Mouse (Mus musculus): ENCODE data around the gene Gata2.

Gata2 gene

GRCm38 (mm10) chr6:88194053-88194977, 624 bp downstream of the Gata2 start:
- ATAC-seq (ENCODE audit: insufficient number of reproducible peaks, low FRiP score, low TSS enrichment): no peak

DNA sequence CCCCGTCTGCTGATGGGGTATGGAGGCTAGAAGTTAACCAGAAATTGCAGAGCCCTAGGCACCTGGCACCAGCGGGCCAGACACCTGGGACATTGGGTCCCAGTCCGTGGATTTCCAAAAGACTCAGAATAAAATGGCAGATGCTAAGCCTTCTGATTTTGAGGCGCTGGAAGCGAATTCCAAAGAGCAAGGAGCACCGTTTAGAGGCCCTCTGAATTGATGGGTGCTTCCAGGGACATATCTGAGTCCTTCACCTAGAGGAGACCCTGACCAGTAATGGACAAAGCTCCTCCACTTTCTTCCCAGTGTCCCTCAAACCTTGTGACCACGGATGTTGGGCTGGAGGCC, 1.3 kb downstream of the Gata2 start:
- ATAC-seq (ENCODE audit: insufficient number of reproducible peaks, low FRiP score, low TSS enrichment): no peak

DNA sequence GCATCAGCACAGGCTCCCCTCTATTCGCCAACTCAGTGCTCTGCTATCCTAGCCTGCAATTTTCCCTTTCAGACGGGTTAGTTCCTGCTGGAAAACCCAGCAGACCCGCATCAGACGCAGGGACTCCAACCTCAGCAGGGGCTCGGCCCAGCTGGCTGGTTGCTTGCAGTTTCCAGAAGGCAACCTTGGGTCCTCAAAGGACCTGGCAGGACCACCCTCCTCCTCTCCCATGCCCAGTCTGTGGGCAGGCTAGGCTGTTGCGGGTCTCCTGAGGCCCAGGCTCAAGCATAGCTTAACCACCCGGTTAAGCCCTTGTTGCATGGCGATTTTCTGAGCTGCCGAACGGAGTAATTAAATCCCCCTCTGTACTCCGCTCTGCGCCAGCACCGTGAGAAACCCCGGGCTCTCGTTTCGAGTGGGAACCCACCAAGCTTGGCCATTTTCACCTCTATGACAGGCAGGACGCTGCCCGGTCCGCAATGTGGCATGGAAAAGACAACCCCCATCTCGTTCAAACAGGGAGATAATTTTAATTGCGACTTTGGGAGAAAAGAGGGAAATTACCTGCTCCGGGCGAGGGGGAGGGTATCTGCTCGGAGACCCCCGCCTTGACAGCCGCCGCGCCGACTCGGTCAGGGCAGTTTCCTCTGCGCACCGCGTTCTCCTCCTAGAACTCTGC, 2.5 kb downstream of the Gata2 start:
- no peak for ATAC-seq (ENCODE audit: insufficient number of reproducible peaks, low FRiP score, low TSS enrichment)

- no peak for ATAC-seq (ENCODE audit: insufficient number of reproducible peaks, low FRiP score, low TSS enrichment)
Measured at GRCm38 (mm10) chr6:88196733-88197312, 3.1 kb downstream of the Gata2 start.

GRCm38 (mm10) chr6:88197313-88198069, 3.8 kb downstream of the Gata2 start:
- no peak for ATAC-seq (ENCODE audit: insufficient number of reproducible peaks, low FRiP score, low TSS enrichment)

GRCm38 (mm10) chr6:88198070-88198940, 4.6 kb downstream of the Gata2 start:
- no peak for ATAC-seq (ENCODE audit: insufficient number of reproducible peaks, low FRiP score, low TSS enrichment)

DNA sequence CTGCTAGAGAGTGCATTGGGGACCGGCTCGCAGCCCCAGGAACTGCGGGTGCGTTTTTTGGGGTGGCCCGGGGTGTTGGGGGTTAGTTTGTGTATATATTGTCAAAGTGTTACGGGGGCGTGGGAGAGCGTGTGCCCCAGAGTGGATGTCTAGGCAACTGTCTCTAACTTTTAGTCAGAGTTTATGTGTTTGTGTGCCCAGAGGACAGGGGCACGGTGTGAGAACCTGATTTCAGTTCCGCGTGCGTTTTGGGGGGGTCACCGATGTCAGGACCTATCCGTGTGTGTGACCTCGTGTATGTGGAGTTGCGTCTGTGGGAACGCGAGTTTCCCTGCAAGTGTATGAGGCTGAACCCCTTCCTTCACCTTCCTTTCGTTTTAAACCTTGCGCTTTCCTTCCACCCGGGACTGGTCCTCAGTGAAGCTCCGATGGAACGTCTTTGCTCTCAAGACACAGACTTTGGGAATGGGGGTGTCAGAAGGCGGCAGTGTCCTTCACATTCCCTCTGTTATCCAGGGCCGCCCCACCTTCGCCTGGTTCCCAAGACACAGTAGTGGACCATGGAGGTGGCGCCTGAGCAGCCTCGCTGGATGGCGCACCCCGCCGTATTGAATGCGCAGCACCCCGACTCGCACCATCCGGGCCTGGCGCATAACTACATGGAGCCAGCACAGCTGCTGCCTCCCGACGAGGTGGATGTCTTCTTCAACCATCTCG, 5.5 kb downstream of the Gata2 start:
- ATAC-seq (ENCODE audit: insufficient number of reproducible peaks, low FRiP score, low TSS enrichment): no peak

- no peak for ATAC-seq (ENCODE audit: insufficient number of reproducible peaks, low FRiP score, low TSS enrichment)
Measured at GRCm38 (mm10) chr6:88199718-88200692, 6.3 kb downstream of the Gata2 start.

- no peak for ATAC-seq (ENCODE audit: insufficient number of reproducible peaks, low FRiP score, low TSS enrichment)
Measured at GRCm38 (mm10) chr6:88200693-88201609, 7.3 kb downstream of the Gata2 start.

- ATAC-seq (ENCODE audit: insufficient number of reproducible peaks, low FRiP score, low TSS enrichment): no peak
Measured at GRCm38 (mm10) chr6:88201926-88202700, 8.4 kb downstream of the Gata2 start.

- ATAC-seq (ENCODE audit: insufficient number of reproducible peaks, low FRiP score, low TSS enrichment): no peak
Measured at GRCm38 (mm10) chr6:88202921-88203690, 9.4 kb downstream of the Gata2 start.

DNA sequence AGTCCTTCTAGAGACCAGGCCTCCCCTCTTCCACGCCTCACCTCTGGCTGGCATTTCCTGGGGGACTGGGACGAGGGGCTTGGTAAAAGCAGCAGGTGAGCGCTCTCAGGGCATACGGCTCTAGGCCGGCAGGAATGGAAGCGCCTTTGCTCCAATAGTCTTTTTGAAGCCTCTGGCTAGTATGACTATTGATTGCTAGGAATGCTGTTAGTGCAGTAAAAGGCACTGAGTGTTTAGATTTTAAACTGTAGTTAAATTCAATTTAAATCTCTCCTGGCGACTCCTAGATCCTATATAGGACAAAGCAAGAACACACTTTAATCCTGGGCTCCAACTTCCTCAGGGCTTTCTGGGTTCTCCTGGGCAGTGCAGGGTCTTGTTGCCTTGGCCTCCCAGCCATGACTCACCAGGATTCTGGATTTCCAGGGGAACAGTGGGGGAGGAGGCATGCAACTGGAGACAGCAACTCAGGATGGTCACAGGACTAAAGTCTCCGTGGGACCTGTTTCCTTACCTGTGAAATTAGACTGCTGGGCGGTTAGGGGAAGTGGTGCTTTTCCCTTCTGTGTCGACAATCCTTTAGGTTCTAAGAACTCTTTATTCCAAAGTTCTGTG, 10.2 kb downstream of the Gata2 start:
- ATAC-seq (ENCODE audit: insufficient number of reproducible peaks, low FRiP score, low TSS enrichment): no peak

DNA sequence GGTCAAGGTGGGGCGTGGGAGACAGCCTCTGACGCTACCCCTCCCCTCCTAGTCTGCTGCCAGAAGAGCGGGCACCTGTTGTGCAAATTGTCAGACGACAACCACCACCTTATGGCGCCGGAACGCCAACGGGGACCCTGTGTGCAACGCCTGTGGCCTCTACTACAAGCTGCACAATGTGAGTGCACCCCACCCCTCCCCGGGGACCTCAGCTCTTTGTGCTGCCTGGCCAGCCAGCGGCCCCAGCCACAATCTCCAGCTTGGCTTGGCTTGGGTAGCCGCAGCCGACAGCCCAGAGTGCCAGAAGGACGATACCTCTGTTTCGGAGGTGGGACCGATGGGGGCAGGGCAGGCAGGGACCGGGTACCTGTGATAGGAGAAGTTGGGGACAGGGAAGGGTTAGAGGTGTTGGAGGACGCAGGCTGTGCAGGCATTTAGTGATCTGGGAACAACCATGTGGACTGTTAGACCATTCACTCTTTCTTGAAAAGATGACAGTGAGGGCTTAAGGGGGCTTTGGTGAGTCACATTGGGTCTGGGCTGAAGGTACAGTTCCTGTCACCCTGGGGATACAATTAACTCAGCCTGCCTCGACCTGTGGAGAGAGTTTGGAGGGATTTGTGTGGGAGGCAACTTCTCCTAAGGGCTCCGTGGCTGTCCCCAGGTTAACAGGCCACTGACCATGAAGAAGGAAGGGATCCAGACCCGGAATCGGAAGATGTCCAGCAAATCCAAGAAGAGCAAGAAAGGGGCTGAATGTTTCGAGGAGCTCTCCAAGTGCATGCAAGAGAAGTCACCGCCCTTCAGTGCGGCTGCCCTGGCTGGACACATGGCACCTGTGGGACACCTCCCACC, 11.1 kb downstream of the Gata2 start:
- no peak for ATAC-seq (ENCODE audit: insufficient number of reproducible peaks, low FRiP score, low TSS enrichment)

DNA sequence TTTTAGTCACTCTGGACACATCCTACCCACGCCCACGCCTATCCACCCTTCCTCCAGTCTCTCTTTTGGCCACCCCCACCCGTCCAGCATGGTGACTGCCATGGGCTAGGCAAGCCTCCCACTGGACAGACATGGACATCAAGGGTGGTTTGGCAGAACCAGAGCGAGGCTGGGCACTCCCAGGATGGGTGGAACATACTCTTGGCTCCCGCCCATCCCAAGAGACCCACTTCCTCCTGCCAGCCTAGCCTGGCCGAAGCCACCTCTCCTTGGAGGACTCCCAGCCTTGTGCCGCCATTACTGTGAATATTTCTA, 11.7 kb downstream of the Gata2 start:
- no peak for ATAC-seq (ENCODE audit: insufficient number of reproducible peaks, low FRiP score, low TSS enrichment)
